Mouse (Mus musculus): Measurements from ENCODE around the gene Adh1.
A peak's percentile ranks its signal among the peaks of the same experiment; 100 is the strongest.

The Adh1 gene

DNA sequence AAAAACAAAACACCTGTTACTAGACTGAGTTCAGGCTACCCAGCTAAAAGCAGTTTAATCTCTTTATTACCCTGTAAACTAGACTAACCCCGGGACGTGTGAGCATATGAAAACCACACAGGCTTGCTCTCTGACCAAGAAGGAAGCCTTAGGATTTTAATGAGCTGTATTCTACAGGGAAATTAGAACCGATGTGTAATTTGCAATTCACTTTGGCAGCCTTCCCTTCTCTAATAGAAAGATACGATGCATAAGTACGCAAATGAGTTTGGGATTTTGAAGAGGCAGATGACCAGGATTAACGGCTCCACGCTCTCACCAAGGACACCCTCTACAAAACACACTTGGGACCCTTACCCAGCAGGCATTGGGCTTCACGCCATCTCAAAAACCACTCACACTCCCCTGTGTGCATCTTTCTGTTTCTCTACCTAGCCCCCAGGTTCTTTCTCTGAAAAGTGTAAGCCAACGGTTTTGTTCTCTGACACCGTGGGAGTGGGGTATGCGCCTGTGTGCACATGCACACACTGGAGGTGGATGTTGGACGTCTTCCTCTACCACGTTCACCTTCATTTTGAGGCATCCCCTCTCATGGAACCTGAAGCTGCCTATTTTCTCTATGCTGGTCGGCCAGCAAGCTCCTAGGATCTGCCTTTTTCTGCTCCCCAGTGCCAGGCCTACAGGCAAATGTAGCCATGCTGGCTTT is 18.6 kb upstream of the Adh1 start:
- DNase-seq, result no peak

GRCm38 (mm10) chr3:138242933-138243332 is 17.9 kb upstream of the Adh1 start:
- peak in 1 of 2 experiments; percentile 40 for DNase-seq

DNA sequence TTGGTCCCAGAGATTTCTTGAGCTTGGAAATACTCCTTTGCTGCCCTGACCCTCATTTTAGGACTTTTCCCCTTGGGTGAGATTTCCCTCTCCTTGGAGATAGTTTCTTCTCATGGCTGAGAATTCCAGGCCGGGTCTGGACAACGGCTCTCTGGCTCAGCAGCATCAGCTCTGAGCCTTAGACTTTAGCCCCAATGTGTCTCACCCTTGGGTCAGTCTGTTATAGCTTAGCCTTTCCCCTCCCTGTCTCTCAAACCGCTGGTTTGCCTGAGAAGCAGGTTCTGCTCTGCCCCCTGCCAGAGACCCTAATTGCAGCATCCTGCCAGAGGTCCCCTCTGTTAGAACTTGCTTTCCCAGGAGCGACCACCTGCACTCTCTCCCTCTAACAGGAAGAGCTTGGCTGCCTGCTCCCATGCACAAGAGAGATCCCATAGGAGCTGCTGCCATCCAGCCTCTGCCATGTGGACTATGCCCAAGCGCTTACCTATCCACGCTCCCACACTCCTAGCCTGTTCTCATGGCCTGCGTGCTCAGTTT is 16.4 kb upstream of the Adh1 start:
- DNase-seq, result peak; percentile 51 to 75

DNA sequence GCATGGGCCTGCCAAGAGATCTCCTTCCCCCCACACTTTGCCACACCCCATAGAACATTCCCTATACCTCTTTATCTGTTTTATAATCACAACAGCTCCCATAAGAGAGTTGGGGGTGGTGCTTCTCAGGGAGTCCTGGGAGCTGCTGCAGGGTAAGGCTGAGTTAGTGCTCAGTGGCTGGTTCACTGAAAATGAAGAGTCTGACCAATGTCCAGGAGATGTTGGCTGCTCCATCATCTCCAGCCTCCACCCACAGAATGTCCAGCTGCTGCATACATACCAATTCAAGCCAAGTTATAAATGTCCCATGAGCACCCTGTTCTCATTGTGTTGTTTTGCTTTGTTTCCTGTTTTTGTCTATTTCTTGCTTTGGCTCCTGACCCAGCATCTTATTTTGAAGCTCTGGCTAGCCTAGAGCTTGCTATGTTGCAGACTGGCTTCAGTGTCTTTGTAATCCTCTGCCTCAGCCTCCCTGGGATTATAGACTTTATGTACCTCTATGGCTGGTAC is 14.2 kb upstream of the Adh1 start:
- DNase-seq, result no peak

DNA sequence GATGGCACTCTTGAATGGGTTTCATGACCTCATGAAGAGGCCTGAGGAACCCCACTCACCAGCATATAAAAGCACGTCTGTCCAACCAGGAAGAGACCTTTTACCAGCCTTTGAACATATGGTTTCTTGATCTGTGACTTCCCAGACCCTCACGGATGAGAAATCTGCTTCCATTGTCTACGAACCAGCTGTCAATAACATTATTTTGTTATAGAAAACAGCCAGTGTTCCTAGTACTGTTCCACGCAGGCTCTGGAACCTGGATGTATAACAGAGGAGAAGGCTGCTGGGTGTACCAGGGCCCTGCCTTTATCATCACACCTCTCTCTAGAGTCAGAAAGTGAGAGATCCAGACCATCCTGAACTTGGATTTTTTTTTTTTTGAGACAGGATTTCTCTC is 13.6 kb upstream of the Adh1 start:
- no peak for DNase-seq

- peak; percentile 92 to 97 for DNase-seq
Observed at GRCm38 (mm10) chr3:138248011-138248410, 12.8 kb upstream of the Adh1 start.

DNA sequence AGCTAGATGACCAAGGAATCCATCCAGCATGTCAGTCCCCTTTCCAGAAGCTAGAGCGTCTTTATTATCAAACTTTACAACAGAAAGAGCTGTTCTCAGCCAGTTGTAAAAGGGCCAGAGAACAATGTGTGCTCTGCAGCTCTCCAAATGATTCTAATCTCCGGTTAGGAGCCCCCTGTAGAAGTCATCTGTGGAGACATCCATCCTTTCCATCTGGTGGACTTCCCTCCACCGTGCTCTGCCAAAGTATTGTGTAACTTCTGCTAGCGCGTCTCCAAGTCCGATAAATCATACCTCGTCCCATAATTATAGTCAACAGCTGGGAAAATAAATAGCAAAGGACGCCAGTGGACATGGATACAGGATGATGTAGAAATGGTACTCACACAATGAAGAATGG is 12.0 kb upstream of the Adh1 start:
- peak; percentile 43 to 68 for DNase-seq

- no peak for DNase-seq
Observed at GRCm38 (mm10) chr3:138251156-138251555, 9.6 kb upstream of the Adh1 start.

DNA sequence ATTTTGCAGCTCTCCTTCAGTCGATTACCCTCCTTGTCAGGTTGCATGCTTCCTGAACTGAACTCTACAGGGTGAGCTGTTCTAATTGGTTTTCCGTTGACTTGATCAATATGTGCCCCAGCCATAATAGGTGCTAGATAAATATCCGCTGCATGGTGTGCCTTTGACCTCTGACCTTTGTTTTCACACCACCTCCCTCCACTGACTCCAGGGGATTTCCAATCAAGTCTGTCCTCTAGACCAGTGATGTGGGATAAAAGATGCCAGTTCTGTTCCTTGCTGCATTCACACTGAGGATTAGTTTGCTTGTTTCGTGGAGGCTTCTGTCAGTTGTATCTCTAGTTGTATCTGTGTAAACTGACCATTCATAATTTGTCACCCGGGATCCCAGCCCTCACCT is 6.6 kb upstream of the Adh1 start:
- no peak for DNase-seq

GRCm38 (mm10) chr3:138255366-138255765 is 5.4 kb upstream of the Adh1 start:
- no peak for DNase-seq

DNA sequence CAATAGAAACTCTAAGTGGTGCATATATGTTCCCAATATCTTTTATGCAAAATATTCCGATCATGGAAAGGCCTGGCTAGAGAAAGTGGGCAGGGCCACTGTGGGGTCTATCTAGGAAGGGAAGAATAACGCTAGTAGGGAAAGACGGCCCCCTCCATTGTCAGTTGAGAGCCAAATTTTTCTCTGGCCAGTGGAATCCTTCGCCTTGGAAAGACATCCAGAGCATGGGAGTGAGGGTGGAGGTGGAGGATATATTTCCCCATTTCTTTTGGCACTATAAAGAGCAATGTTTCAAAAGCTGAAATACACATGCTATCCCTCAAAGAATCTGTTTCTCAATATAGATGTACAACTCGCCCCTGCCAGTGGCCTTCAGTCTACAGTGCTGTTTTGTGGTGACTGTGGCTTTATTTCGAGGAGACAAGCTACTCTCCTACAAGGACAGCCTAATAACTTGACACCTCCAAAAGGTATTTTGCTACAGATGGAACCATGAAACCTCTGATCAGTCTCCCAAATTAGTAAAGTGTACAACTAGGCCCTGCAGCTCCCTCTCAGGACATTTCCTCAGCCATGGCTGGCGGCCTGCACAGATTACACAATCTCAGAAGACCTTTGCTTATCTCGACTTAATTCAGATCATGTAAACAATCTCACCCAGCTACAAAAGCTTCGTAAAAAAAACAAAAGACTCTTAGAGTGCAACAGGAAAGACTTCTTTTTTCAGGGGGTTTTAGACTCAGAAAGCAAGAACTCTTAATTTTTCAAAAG is 4.8 kb upstream of the Adh1 start:
- no peak for DNase-seq

DNA sequence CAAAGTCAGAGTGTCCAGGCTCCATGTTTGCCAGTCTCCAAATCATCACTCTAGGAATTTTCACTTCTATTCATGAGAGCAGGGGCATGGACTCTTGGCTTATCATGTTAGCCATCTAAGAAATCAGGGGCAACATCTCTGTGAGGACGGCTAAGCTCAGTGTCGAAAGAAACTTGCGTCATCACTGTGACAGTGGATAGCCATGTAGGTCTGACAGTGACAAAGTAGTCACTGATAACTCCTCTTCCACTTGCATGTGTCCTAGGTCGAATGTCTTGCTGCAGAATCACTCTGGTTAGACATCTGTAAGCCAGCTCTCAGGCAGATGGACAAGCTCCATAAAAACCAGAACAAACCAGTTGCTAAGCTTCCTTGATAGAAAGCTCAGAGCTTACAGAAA is 1.8 kb downstream of the Adh1 start:
- no peak for DNase-seq

GRCm38 (mm10) chr3:138263154-138263930 is 2.6 kb downstream of the Adh1 start:
- no peak for DNase-seq

DNA sequence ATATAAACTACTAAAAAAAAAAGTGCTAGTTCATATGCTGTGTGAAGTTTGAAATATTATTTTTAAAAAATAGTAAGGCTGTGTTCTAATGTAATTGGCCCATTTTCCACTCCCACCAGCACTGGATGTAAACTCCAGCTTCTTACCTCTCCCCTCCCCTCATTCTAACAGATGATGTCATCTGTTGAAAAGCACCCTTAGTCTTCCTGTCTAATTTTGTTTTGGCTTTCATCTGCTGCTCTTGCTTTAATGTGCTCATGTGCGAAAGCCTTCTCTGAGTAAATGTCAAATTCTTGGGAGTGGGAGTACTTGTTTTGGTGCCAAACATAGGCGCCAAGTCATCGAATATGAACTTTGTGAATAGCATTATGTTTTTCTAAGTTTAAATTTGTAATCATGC is 3.9 kb downstream of the Adh1 start:
- DNase-seq, result no peak

GRCm38 (mm10) chr3:138270507-138270906 is 9.7 kb downstream of the Adh1 start:
- no peak for DNase-seq

DNA sequence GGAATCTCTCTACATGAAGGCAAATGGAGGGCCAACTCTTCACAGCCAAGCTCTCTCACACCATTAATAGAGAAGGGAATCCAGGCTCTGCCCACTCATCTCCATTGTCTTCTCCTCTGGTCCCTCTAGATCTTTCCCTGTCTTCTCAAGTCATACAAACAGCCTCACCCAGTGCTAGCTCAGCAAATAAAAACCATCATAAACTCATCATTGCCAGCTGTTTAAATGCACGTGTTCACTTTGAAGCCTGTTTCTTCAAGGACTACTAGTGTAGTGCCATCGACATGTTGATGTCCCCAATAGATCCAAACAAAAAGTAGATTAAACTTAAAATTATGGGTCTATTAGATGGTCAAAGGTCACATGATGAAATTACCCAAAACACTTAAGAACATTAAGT is 10.5 kb downstream of the Adh1 start:
- DNase-seq, result no peak

DNA sequence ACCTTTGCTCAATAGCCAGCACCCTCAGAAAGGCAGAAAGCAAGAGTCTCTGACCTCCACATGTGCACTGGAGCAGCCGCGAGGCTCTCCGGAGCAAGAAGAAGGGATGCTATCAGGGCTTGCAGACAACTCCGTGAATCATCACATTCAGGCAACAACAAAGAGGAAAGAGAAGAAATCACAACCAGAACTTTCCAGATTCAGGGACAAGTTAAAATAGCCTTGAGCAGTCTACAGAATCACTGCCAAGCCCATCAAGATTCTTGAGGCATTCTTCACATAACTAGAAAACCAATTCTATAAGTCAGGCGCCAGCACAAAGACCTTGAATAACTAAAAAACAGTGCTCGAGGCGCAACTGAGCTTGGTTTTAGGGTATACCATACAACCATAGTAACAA is 12.3 kb downstream of the Adh1 start:
- no peak for DNase-seq

GRCm38 (mm10) chr3:138275100-138275499 is 14.3 kb downstream of the Adh1 start:
- no peak for DNase-seq

DNA sequence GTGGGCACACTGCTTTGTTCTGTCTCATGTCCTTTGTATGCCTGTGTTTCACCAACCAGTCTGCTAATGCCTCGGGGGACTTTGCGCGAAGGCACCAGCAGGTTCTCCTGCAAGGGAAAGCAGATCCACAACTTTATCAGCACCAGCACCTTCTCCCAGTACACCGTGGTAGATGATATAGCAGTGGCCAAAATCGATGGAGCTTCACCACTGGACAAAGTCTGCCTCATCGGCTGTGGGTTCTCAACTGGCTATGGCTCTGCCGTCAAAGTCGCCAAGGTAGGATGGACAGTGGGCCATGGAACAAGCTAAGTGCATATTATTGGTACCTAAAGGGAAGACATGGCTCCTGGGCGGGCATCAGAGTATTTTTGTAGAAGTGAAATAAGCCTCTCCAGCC is 21.8 kb downstream of the Adh1 start:
- DNase-seq, result no peak

DNA sequence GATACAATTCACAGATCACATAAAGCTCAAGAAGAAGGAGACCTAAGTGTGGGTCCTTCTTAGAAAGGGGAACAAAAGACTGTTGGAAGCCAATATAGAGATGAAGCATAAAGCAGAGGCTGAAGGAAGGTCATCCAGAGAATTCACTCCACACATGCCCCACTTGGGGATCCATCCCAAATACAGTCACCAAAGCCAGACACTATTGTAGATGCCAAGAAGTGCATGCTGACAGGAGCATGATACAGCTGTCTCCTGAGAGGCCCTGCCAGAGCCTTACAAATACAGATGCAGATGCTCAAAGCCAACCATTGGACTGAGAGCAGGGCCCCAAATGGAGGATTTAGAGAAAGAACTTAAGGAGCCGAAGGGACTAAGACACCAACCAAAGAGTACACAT is 23.0 kb downstream of the Adh1 start:
- no peak for DNase-seq

DNA sequence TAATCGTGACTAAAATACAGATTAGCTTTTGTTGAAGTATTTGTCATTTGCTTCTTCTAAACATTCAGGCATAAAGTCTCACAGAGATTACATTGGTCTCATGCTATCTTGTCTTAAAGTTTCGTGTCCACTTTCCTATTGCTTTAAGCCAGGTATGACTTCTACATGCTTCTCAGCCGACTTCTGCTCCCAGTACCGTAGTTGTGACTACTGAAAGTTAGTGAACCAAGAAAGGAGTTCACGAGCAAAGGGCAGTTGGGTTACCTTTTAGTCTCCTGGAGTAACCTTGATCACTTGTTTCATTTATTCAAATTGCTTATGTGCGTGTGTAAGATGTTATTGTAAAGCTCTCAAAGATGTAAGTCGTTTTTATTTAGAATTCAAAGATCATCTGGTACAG is 25.2 kb downstream of the Adh1 start:
- DNase-seq, result no peak

DNA sequence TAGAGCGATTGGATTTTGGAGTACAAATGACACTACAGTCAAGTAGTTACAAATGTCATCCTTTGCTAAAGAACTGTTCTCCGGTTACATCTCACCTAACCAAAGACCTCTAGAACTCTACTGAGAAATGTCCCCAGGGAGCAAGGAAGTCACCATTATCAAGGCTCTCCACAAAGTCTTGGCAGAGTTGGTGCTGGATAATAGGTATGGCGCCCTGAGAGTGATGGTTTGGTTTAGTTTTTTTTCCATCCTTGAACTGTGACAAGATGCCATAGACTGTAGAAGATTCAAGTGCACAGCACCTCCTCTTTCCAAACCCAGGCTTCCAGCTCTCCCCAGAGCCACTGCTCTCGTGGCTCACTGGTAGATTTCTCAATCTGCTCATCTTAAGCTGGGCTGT is 26.9 kb downstream of the Adh1 start:
- no peak for DNase-seq

DNA sequence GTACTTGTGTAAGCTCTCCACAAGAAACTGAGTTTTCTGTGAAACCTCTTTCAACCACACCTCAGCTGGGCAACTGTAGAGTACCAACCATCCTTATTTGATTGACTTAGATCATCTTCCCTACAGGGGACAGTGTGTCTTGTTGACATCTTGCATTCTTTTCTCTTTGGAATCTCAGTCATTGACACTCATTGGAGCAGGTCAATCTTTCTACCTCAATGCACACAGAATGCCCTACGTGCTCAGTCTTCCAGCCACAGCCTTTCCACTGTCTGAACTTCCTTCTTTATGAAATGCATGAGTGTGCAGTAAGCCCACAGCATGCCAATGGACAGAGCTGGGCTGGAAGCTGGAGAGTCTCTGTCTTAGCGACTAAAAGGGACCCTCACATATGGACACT is 29.9 kb downstream of the Adh1 start:
- DNase-seq, result peak in 1 of 2 experiments; percentile 36
